Mouse (Mus musculus) forebrain, postnatal 0 days (tissue): Measurements from ENCODE around the gene Olfr155. TPM values are rescaled to one million over a fixed set of nuclear protein-coding genes. Genes with fewer than 3 reads are reported as not detected.

ENCODE experiments used
- ATAC-seq: fragments of 200-750 bp; cut with Nextera tagmentation; 2 replicates; pipeline ENCODE4 v1.8.0; 2017; ENCODE audit warnings: mild to moderate bottlenecking, moderate library complexity
- DNase-seq: peaks from one replicate; pipeline ENCODE4 v3.0.0-alpha.2; 2015
- H3K27ac ChIP-seq: fragments of 300-500 bp; sonication (generic); 2 replicates; pipeline ENCODE4 v1.5.1; 2014; ENCODE audit warnings: low read depth, mild to moderate bottlenecking, antibody characterized with exemption, low read length, moderate library complexity, mixed read lengths
- H3K27me3 ChIP-seq: fragments of 300-500 bp; sonication (generic); 2 replicates; pipeline ENCODE4 v1.6.1; 2014; ENCODE audit warnings: mild to moderate bottlenecking, low read length, mixed read lengths; ENCODE audit not compliant: insufficient read depth
- H3K36me3 ChIP-seq: fragments of 300-500 bp; sonication (generic); 2 replicates; pipeline ENCODE4 v1.6.1; 2014; ENCODE audit warnings: mild to moderate bottlenecking, moderate library complexity; ENCODE audit not compliant: insufficient read depth
- H3K4me1 ChIP-seq: fragments of 300-500 bp; sonication (generic); 2 replicates; pipeline ENCODE4 v1.6.1; 2014; ENCODE audit warnings: antibody characterized with exemption; ENCODE audit not compliant: insufficient read depth
- H3K4me2 ChIP-seq: fragments of 300-500 bp; sonication (generic); 2 replicates; pipeline ENCODE4 v1.6.1; 2014; ENCODE audit warnings: low read depth, mild to moderate bottlenecking, moderate library complexity
- H3K4me3 ChIP-seq: fragments of 300-500 bp; sonication (generic); 2 replicates; pipeline ENCODE4 v1.5.1; 2014; ENCODE audit warnings: low read depth, low read length, mixed read lengths
- H3K9ac ChIP-seq: fragments of 300-500 bp; sonication (generic); 2 replicates; pipeline ENCODE4 v1.6.1; 2014; ENCODE audit warnings: mild to moderate bottlenecking
- H3K9me3 ChIP-seq: fragments of 300-500 bp; sonication (generic); 2 replicates; pipeline ENCODE4 v1.6.1; 2016; ENCODE audit warnings: low read length
- CTCF ChIP-seq: sonication (generic); IDR thresholded peaks from 2 replicates; pipeline ENCODE4 v1.5.1; 2016; ENCODE audit warnings: antibody characterized with exemption, control low read depth, low read depth
- WGBS: fragments of 180-500 bp; shearing (Covaris S2); extraction: QIAGEN DNeasy Blood & Tissue Kit; methylation state at CpG from one replicate; pipeline ENCODE4 v1.1.7; 2014; 5-methylcytosine and 5-hydroxymethylcytosine counted together
- polyA plus RNA-seq: library from polyadenylated mRNA; unstranded; fragments of >200 nt; fragmentation: Nextera tagmentation; extraction: Ambion mirVana; gene quantifications from 2 replicates; pipeline ENCODE4 v1.2.1, GENCODE M21; 2015
- total RNA-seq: library from RNA; depleted of rRNA; stranded (reverse); fragments of >200 nt; gene quantifications from 2 replicates; pipeline ENCODE4 v1.2.3, GENCODE M21; 2014; rRNA removed

The Olfr155 gene
- not detected in 2 replicates for total RNA-seq
- polyA plus RNA-seq = not detected in 2 replicates

DNA sequence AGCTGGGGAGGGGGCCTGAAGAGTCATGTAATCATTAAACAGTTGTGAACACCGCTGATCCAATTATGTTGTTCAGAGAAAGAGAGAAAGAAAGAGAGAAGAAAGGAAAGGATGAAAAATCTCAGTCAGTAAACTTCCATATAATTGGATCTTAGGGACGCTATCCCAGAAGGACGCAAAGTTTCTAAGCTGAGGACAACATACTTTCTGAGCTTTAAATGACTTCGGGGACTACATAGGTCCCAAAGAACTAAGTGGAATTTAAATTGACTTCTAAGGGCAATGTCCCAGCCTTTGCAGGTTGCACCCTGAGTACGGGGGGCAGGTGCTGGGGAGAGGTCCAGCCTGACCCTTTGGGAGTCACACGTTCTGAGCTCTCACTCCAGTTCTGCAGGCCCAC, at the start of gene Olfr155:
Gene Olfr155, plus strand, starts transcription at position 301 of the 400 bp plus-strand sequence.
- Histone ChIP-seq H3K9ac (no peak within 1 kb of the TSS), H3K36me3 (no peaks in the 10 kb centered on the region), H3K4me2 (no peak within 1 kb of the TSS), H3K4me1 (no peaks in the 10 kb centered on the region), H3K9me3 (no peaks in the 10 kb centered on the region), H3K27me3 (no peaks in the 10 kb centered on the region), H3K27ac (no peak within 1 kb of the TSS), H3K4me3 (no peak within 1 kb of the TSS)
- TF ChIP-seq CTCF = no peak
- WGBS = 87% methylated on average over 6 of the region's 6 CpGs
- no peak for ATAC-seq
- no peak for DNase-seq

DNA sequence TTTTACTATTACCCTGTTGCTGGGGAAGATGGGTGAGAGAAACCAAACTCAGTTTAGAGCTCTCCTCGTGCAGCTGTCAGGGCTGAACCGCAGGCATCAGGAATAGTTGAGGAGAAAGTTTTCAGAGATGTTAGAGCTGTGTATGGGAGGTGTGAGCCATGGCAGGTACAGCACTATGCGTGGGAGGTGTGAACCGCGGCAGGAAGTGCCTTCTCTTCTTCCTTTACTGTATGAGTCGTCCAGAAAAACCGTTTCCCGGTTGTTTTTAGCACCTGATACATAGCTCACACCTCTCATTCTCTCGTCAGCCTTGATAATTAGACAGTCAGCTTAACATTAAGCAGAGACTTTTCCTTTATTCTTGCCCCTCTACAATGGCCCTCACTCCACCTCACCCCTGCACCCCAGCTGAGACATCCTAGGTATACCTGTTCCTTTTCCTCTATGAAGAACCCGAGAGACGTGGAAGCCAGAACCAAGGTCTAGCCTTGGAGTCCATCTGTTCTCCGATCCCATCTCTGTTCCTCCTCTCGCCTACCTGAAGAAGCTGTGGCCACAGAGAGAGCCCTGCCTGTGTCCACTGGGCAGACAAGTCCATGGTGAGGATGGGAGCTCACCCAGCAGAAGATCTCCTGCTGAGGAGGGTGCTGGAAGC, 28.3 kb upstream of the Olfr155 start:
- Histone ChIP-seq H3K36me3 (no peaks in the 10 kb centered on the region), H3K9ac (no peak overlapping the region), H3K4me3 (no peak overlapping the region), H3K27ac (no peak overlapping the region), H3K27me3 (no peaks in the 10 kb centered on the region), H3K4me2 (no peak overlapping the region), H3K9me3 (no peaks in the 10 kb centered on the region), H3K4me1 (no peaks in the 10 kb centered on the region)
- no peak for ATAC-seq
- 84% methylated on average over 13 of the region's 13 CpGs for WGBS
- TF ChIP-seq CTCF = no peak
- DNase-seq = no peak

DNA sequence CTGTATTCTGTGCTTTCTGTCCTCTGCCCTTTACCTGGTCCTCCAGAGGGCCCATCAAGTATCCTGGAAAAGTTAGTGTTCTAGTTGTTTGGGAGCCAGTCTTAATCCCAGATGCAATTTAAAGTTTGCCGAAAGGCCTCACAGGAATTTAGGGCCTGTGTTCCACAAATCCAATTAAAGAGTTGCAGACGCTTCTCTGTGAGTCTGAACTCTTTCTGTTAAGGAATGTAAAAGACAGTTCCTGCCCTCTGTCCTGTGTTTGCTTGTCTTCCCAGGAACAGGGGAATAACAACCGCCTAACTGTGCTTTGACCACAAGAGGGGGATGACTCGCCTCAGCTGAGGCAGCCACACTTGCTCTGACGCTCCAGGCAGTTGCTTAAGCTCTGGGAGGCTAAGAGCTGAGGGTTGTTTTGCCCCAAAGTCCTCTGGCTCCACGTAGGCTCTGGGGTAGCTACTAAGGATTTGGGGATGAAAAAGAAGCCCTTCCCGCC, 27.5 kb upstream of the Olfr155 start, which contains the start of gene Olfr156:
Gene Olfr156, minus strand, starts transcription at position 51 of the 493 bp plus-strand sequence.
- no peaks in the 10 kb centered on the region for H3K9me3 ChIP-seq
- no peaks in the 10 kb centered on the region for H3K36me3 ChIP-seq
- no peak within 1 kb of the TSS for H3K27ac ChIP-seq
- no peak within 1 kb of the TSS for H3K4me2 ChIP-seq
- DNase-seq (peak; percentile 8), ATAC-seq (0 out of 2 replicates have a peak, but pooled peaks have one; percentile 43)
- H3K4me1 ChIP-seq = no peaks in the 10 kb centered on the region
- H3K4me3 ChIP-seq = no peak within 1 kb of the TSS
- H3K9ac ChIP-seq = no peak within 1 kb of the TSS
- peak; percentile 68 for TF ChIP-seq CTCF
- no peaks in the 10 kb centered on the region for H3K27me3 ChIP-seq
- 12% methylated on average over 7 of the region's 7 CpGs for WGBS

DNA sequence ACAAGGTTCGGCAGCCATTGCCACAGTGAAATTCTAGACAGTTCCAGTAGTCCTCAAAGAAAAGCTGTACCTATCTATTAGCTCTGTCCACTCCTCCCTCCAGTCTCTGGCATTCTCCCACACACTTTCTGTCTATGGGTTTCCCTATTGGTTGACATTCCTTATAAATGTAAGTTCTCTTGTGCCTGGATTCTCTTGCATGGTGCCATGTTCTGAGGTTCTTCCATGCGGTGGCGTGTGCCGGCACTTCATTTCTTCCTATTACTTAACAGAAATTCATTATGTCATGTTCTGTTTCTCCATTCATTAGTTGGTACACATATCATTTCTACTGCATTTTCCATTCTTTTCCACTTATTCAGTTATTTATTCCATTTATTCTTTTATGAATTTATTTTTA, 22.6 kb upstream of the Olfr155 start:
- Histone ChIP-seq H3K27ac (no peak overlapping the region), H3K9ac (no peak overlapping the region), H3K4me1 (no peaks in the 10 kb centered on the region), H3K36me3 (no peaks in the 10 kb centered on the region), H3K9me3 (no peaks in the 10 kb centered on the region), H3K27me3 (no peaks in the 10 kb centered on the region), H3K4me3 (no peak overlapping the region), H3K4me2 (no peak overlapping the region)
- no peak for ATAC-seq
- no peak for TF ChIP-seq CTCF
- no peak for DNase-seq
- WGBS = 94% methylated on average over 4 of the region's 4 CpGs

DNA sequence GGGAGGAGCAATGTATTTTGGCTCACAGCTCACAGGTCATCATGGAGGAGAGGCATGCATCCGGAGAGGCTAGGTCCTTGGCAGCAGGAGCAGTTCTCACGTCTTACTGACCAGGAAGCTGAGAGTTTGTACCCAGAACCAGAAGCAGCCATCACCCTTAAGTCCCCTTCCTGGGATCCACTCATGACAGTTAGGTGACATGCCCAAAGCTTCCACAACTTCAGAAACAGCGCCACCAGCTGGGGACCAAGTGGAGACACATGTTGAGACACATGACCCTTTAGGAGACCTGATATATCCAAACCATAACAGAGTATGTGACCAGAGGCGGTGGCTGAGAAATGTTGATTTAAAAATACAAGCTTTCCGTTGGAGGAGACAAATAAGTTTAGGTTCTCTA, 19.3 kb upstream of the Olfr155 start:
- Histone ChIP-seq H3K27me3 (no peaks in the 10 kb centered on the region), H3K27ac (no peak overlapping the region), H3K4me2 (no peak overlapping the region), H3K9ac (no peak overlapping the region), H3K36me3 (no peaks in the 10 kb centered on the region), H3K9me3 (no peaks in the 10 kb centered on the region), H3K4me1 (no peaks in the 10 kb centered on the region), H3K4me3 (no peak overlapping the region)
- ATAC-seq (no peak), DNase-seq (no peak)
- WGBS = 74% methylated on average over 5 of the region's 5 CpGs
- TF ChIP-seq CTCF = no peak

DNA sequence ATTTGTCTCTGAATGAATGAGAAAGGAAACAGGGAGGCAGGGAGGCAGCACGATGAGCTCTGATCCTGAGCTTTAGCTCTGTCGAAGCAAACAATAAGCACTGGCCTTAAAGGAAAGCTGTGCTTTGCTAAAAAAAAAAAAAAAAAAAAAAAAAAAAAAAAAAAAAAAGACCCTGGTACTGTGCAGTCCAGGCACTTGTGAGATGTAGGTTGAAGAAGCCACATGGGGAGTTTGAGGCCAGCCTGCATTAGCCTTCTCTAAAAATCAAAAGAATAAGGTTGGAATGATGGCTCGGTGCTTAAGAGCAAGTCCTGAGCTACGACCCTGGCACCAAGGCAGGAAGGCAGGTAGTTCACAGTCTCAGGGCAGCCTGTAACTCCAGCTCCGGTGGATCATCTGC, 17.6 kb upstream of the Olfr155 start:
- TF ChIP-seq CTCF = no peak
- no peak for ATAC-seq
- H3K9ac ChIP-seq = no peak overlapping the region

DNA sequence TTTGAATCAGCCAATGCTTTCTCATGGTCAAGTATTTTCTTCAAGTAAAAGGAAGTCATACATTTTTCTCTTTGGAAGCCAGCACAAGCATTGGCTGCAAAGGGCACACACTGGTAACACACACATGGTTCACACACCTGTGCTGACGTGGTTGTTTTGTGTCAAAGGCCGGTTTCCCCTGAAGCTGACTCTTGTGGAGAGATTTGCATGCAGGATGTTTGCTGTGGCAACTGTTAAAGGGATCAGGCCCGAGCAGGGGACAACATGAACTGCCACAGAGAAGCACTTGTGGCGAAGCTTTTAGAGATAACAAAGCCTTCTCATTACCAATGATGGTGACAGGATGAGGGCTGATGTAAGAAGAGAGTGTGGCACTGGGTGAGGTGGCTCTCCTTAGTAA, 16.6 kb upstream of the Olfr155 start:
- TF ChIP-seq CTCF = no peak
- no peaks in the 10 kb centered on the region for H3K9me3 ChIP-seq
- H3K27ac ChIP-seq = no peak overlapping the region
- H3K4me2 ChIP-seq = no peak overlapping the region
- no peaks in the 10 kb centered on the region for H3K27me3 ChIP-seq
- no peak for ATAC-seq
- H3K36me3 ChIP-seq = no peaks in the 10 kb centered on the region
- H3K9ac ChIP-seq = no peak overlapping the region
- 75% methylated on average over 4 of the region's 4 CpGs for WGBS
- DNase-seq = no peak
- no peaks in the 10 kb centered on the region for H3K4me1 ChIP-seq
- H3K4me3 ChIP-seq = no peak overlapping the region

More for the DNA sequence above, 17.6 kb upstream of the Olfr155 start:
- Histone ChIP-seq H3K9me3 (no peaks in the 10 kb centered on the region), H3K27me3 (no peaks in the 10 kb centered on the region), H3K4me3 (no peak overlapping the region), H3K4me1 (no peaks in the 10 kb centered on the region), H3K27ac (no peak overlapping the region), H3K4me2 (no peak overlapping the region), H3K36me3 (no peaks in the 10 kb centered on the region)
- 56% methylated on average over 5 of the region's 5 CpGs for WGBS
- no peak for DNase-seq
